Mouse (Mus musculus) myocyte (in vitro differentiated cells): ENCODE data around the gene Bnc1.

ENCODE experiments used
- CEBPB ChIP-seq: IDR thresholded peaks from 2 replicates; pipeline ENCODE4 v1.6.1; 2011; ENCODE audit warnings: mild to moderate bottlenecking, moderate library complexity; ENCODE audit not compliant: poor library complexity, insufficient read depth, severe bottlenecking
- MAX ChIP-seq: IDR thresholded peaks from one replicate; pipeline ENCODE4 v1.6.1; 2011; ENCODE audit warnings: low read depth, mild to moderate bottlenecking, control low read depth
- POLR2A ChIP-seq: IDR thresholded peaks from one replicate; pipeline ENCODE4 v1.6.1; 2011; ENCODE audit warnings: low read depth, mild to moderate bottlenecking, control low read depth, moderate library complexity; ENCODE audit not compliant: insufficient read length
- POLR2AphosphoS2 ChIP-seq: IDR thresholded peaks from one replicate; pipeline ENCODE4 v1.6.1; 2011; ENCODE audit warnings: low read depth, control low read depth; ENCODE audit not compliant: insufficient read length
- TCF12 ChIP-seq: IDR thresholded peaks from one replicate; pipeline ENCODE4 v1.6.1; 2011; ENCODE audit warnings: mild to moderate bottlenecking, control low read depth; ENCODE audit not compliant: poor library complexity, insufficient read depth, severe bottlenecking
- USF1 ChIP-seq: IDR thresholded peaks from one replicate; pipeline ENCODE4 v1.6.1; 2011; ENCODE audit warnings: low read depth, mild to moderate bottlenecking, control low read depth, moderate library complexity

GRCm38 (mm10) chr7:81974616-81975015 lies 17.5 kb downstream of the Bnc1 start:
- TF ChIP-seq POLR2A (no peak), USF1 (no peak), MAX (no peak), POLR2AphosphoS2 (no peak), TCF12 (no peak), CEBPB (no peak)
